Mouse (Mus musculus): ENCODE measurements around the gene Gna14. TPM values are rescaled to one million over a fixed set of nuclear protein-coding genes. Genes with fewer than 3 reads are reported as not detected.

Gna14 gene
- total RNA-seq, 2 experiments from 2014 or later = 0.59 to 1.5 TPM

DNA sequence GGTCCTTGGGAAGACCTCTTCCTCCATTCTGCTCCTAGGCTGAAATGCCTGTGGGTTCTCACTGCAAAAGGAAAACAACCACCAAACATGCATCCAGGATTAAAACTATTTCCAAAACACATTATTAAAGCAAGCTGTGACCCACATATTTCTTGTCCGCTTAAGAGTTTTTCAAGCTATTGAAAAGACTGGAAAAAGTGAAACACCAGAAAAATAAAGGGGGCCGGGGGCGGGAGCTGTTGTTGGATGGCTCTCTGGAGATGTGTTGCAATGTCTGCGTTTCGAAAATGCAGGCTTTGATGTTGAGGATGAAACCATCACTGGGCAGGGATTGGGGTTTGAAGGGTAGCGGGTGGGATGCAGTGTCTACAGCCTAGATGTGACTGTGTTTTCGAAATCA is 149.0 kb downstream of the Gna14 start:
- no peak for DNase-seq (ENCODE audit: low spot score in 2 of 2)

DNA sequence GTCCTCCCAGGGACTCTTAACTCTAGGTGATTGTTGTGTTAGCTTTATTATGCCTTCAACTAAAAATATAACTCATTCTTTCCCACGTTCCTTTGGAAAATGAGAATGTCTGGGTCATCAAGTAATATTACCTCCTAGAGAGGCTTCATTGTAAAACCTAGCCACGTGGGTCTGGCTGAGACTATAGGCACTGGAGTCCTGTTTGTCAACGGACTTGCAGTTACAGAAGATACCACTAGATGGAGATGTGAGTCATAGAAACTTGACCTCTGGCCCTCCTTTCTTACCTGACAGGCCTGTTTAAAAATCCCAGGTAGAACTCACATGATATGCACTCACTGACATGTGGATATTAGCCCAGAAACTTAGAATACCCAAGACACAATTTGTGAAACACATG is 149.8 kb downstream of the Gna14 start:
- no peak for DNase-seq (ENCODE audit: low spot score in 2 of 2)

DNA sequence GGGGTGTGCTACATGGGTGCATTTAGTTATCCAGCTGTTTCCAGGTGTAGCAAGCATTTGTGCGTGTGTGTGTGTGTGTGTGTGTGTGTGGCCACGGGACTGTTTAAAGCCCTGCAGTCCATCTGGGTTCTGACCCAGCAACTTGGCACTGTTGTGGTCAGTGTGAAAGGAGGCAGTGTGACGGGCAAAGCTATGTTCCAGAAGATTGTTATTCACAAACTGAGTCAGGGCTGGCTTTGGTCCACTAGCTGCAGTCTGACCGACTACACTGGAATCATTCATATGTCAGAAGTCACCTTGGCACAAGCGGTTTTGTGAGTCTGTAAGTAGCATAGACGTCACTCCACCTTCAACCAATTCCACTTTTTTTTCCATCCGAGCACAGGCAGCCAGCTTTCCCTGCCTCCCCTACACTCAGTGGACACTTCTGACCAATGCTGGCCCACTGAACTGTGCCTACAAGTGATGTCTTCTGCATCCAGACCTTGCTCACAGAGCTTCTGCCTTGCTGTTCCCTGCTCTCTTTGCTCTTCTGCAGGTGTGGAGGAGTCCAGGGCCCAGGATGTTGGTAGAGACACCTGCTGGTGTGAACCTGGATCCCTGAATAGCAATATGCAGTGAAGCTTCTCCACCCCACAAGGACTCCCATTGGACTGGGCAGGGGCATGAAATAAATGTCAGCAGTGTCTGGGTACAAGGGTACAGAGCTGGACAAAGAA is 157.9 kb downstream of the Gna14 start:
- peak in 1 of 2 experiments; percentile 34 for DNase-seq (ENCODE audit: low spot score in 2 of 2)

- DNase-seq (ENCODE audit: low spot score in 2 of 2) = no peak
Measured at GRCm38 (mm10) chr19:16593975-16594317, 158.4 kb downstream of the Gna14 start.

GRCm38 (mm10) chr19:16597216-16597615 is 161.7 kb downstream of the Gna14 start:
- DNase-seq (ENCODE audit: low spot score in 2 of 2) = no peak

- DNase-seq (ENCODE audit: low spot score in 2 of 2) = no peak
Measured at GRCm38 (mm10) chr19:16598653-16599297, 163.2 kb downstream of the Gna14 start.

DNA sequence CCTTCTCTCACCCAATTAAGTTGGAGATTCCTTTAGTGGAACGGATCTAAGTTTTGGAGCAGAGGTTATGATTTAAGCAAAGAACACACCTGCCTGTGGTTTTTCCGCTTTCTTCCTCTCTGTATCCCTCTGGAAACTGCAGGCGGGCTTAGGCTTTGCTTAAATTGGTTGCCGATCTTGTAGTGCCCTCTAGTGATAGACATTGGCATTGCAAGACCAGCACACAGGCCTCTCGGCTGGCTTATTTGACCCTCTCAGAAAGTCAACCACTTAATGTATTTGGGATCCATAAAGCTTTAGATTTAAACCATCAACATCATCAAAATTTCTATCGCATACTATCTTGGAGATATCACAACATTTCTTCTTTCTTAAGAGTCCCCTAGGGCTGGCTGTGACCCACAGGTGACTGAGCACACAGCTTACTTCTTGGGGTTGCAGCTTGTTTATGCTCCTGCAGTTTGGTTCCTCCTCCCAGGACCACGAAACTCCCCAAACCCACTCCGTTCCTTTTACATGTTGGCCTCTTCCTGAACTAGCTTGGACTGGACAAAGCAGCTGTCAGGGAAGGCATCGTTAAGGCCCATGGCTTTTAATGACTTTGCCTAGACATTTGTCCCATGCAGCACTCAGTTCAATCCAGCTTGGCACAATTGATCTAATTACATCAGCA is 163.9 kb downstream of the Gna14 start:
- DNase-seq (ENCODE audit: low spot score in 2 of 2) = peak; percentile 81 to 83

GRCm38 (mm10) chr19:16602026-16602425 is 166.5 kb downstream of the Gna14 start:
- DNase-seq (ENCODE audit: low spot score in 2 of 2) = no peak

DNA sequence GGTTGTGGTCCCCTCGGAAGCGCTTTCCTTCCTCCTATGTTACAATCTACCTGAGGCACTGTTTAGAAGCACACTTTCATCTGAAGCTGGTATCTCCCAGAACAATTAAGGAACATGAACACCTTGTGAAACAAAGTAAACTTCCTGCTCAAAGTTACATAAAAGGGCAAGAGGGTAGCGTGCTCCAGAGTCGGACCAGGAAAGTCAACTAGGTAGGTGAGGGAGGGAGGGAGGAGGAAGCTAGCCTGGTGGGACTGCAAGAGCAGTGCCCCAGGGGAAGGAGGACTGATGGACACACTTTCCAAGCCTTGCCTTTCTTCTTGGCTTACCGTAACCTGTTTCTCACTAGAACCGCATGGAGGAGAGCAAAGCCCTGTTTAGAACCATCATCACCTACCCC is 172.1 kb downstream of the Gna14 start:
- no peak for DNase-seq (ENCODE audit: low spot score in 2 of 2)

GRCm38 (mm10) chr19:16623154-16623553 is 187.6 kb downstream of the Gna14 start:
- no peak for DNase-seq (ENCODE audit: low spot score in 2 of 2)

- no peak for DNase-seq (ENCODE audit: low spot score in 2 of 2)
Measured at GRCm38 (mm10) chr19:16624994-16625393, 189.4 kb downstream of the Gna14 start.

DNA sequence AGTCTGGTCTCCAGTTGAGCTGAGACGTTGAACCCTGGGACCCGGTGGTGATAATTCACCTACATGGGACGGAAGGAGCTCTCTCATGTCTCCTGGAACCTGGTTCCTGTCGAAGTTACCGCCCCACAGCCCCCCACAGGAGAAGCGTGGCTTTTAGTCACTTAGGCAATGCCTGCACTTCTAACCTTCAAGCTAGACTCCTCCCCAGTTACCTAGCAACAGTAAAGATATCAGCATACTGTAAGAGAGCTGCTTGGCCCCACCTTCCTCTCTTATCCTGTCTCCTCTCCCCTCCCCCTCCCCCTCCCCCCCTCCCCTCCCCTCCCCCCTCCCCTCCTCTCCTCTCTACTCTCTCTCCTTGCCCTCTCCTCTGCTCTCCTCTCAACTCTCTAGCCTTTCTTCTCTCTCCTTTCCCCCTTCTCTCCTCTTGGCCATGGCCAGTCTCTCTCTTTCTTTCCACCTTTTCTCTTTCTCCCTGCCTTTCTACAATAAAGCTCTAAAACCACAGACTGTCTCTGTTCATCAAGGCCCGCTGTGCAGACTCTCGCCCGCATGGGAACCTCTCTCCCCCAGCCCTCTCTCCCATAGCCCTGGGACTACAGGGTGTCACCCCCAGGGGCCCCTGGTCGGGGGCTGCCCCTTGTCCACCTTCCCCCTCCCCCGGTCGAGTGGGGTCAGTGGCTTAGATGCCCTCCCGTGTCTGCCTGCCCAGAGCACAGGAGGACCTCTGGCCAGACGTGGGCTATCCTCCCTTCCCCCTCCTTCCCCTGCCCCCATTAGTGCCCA is 190.2 kb downstream of the Gna14 start:
- DNase-seq (ENCODE audit: low spot score in 2 of 2) = no peak
